Mouse (Mus musculus) small intestine, adult 2 months (tissue): Measurements from ENCODE around the gene Ncmap.

ENCODE experiments used
- CTCF ChIP-seq: fragments of 200-500 bp; IDR thresholded peaks from 2 replicates; pipeline ENCODE4 v1.5.1; 2012; ENCODE audit warnings: low read depth, mild to moderate bottlenecking, control low read depth, inconsistent platforms, low read length, moderate library complexity, mixed read lengths; ENCODE audit not compliant: insufficient replicate concordance, insufficient read length; ENCODE audit errors: extremely low read depth
- POLR2A ChIP-seq: fragments of 200-500 bp; IDR thresholded peaks from 2 replicates; pipeline ENCODE4 v1.6.1; 2012; ENCODE audit warnings: low read depth, mild to moderate bottlenecking, control low read depth, inconsistent platforms, low read length, moderate library complexity

- TF ChIP-seq CTCF: no peak
- no peak for TF ChIP-seq POLR2A
Measured at GRCm38 (mm10) chr4:135323021-135323420, 75.0 kb downstream of the Ncmap start.
